Mouse (Mus musculus) liver, postnatal 0 days (tissue): ENCODE data around the gene Lysmd1. TPM values are rescaled to one million over a fixed set of nuclear protein-coding genes. Genes with fewer than 3 reads are reported as not detected.

ENCODE experiments used
- ATAC-seq: fragments of 200-750 bp; cut with Nextera tagmentation; 2 replicates; pipeline ENCODE4 v1.8.0; 2017; ENCODE audit warnings: mild to moderate bottlenecking, moderate library complexity
- DNase-seq: peaks from one replicate; pipeline ENCODE4 v3.0.0-alpha.2; 2016
- H3K27ac ChIP-seq: fragments of 300-500 bp; sonication (generic); 2 replicates; pipeline ENCODE4 v1.5.1; 2014; ENCODE audit warnings: antibody characterized with exemption, moderate library complexity, mild to moderate bottlenecking, low read depth
- H3K27me3 ChIP-seq: fragments of 300-500 bp; sonication (generic); 2 replicates; pipeline ENCODE4 v1.6.1; 2014; ENCODE audit warnings: low read length, control low read depth, mixed read lengths; ENCODE audit not compliant: insufficient read depth
- H3K36me3 ChIP-seq: fragments of 300-500 bp; sonication (generic); replicated peaks from 2 replicates; pipeline ENCODE4 v1.6.1; 2014; ENCODE audit warnings: mild to moderate bottlenecking, control low read depth, low read length, moderate library complexity, mixed read lengths; ENCODE audit not compliant: insufficient read depth
- H3K4me1 ChIP-seq: fragments of 300-500 bp; sonication (generic); 2 replicates; pipeline ENCODE4 v1.6.1; 2014; ENCODE audit warnings: antibody characterized with exemption, mild to moderate bottlenecking, control low read depth; ENCODE audit not compliant: insufficient read depth
- H3K4me2 ChIP-seq: fragments of 300-500 bp; sonication (generic); 2 replicates; pipeline ENCODE4 v1.6.1; 2014; ENCODE audit warnings: low read depth, mild to moderate bottlenecking, low read length, moderate library complexity, mixed read lengths
- H3K4me3 ChIP-seq: fragments of 300-500 bp; sonication (generic); 2 replicates; pipeline ENCODE4 v1.5.1; 2014; ENCODE audit warnings: low read depth, low read length
- H3K9ac ChIP-seq: fragments of 300-500 bp; sonication (generic); replicated peaks from 2 replicates; pipeline ENCODE4 v1.6.1; 2014; ENCODE audit warnings: mild to moderate bottlenecking, moderate library complexity
- H3K9me3 ChIP-seq: fragments of 300-500 bp; sonication (generic); 2 replicates; pipeline ENCODE4 v1.6.1; 2016; ENCODE audit warnings: mild to moderate bottlenecking, control low read depth, low read length, mixed read lengths
- CTCF ChIP-seq: sonication (generic); IDR thresholded peaks from 2 replicates; pipeline ENCODE4 v1.5.1; 2016; ENCODE audit warnings: antibody characterized with exemption, low read depth
- EP300 ChIP-seq: IDR thresholded peaks from 2 replicates; pipeline ENCODE4 v1.6.1; 2016; ENCODE audit warnings: antibody characterized with exemption, low read depth, mild to moderate bottlenecking
- WGBS: fragments of 180-500 bp; shearing (Covaris S2); extraction: QIAGEN DNeasy Blood & Tissue Kit; methylation state at CpG from one replicate; pipeline ENCODE4 v1.1.7; 2014; ENCODE audit not compliant: insufficient replicate concordance; 5-methylcytosine and 5-hydroxymethylcytosine counted together
- polyA plus RNA-seq: library from polyadenylated mRNA; unstranded; fragments of >200 nt; fragmentation: Nextera tagmentation; extraction: Ambion mirVana; gene quantifications from 2 replicates; pipeline ENCODE4 v1.2.1, GENCODE M21; 2015

Lysmd1 gene
- polyA plus RNA-seq, 1 experiment from 2014 or later = 6.7 TPM

DNA sequence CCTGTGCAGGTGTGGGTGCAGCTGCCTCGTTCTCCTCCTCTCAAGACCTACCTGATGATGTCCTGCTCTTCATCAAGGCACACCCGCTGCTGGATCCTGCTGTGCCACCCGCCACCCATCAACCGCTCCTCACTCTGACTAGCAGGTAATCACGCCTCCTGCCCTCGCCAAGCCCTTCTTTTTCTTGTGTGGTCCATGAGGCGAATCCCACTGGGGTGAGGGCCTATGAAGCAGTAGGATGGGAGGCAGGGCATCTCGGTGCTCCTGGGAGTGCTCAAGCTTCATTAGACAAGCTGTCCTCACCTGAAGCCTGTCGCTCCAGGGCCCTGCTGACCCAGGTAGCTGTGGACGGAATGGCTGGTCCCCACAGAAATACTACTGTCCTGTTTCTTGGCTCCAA, 36.1 kb downstream of the Lysmd1 start:
- Histone ChIP-seq H3K4me2 (no peak overlapping the region), H3K9ac (no peak overlapping the region), H3K9me3 (no peaks in the 10 kb centered on the region), H3K4me1 (peaks cover 12% of the 10 kb centered on the region), H3K36me3 (no peaks in the 10 kb centered on the region), H3K4me3 (no peak overlapping the region), H3K27ac (no peak overlapping the region), H3K27me3 (peaks cover 46% of the 10 kb centered on the region)
- no peak for TF ChIP-seq CTCF
- 84% methylated on average over 10 of the region's 10 CpGs for WGBS
- ATAC-seq (no peak), DNase-seq (no peak)

DNA sequence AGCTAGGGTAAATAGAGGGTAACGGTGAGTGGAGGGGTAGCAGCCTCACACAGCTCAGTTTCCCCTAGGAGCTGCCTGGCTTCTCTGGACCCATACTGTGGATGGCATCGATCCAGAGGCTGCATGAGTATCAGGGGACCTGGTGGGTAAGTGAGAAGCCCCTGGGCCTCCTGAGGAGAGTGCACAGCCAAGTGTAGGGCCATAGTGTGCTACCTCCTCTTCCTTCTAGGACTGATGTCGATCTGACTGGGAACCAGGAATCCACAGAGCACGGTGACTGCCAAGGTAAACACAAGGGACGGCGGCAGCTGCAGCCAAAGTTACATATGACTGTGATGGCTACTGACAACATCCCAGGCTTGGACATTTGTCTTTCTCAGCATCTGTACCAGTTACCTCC, 37.2 kb downstream of the Lysmd1 start:
- WGBS = 67% methylated on average over 6 of the region's 6 CpGs
- H3K4me2 ChIP-seq = no peak overlapping the region
- no peaks in the 10 kb centered on the region for H3K36me3 ChIP-seq
- H3K27ac ChIP-seq = no peak overlapping the region
- no peaks in the 10 kb centered on the region for H3K9me3 ChIP-seq
- ATAC-seq (peak; percentile 33; the same call in 1 of the 2 replicates), DNase-seq (no peak)
- H3K9ac ChIP-seq = no peak overlapping the region
- H3K4me1 ChIP-seq = peaks cover 12% of the 10 kb centered on the region
- H3K27me3 ChIP-seq = peaks cover 46% of the 10 kb centered on the region
- no peak overlapping the region for H3K4me3 ChIP-seq
- TF ChIP-seq CTCF (no peak), EP300 (no peak)

DNA sequence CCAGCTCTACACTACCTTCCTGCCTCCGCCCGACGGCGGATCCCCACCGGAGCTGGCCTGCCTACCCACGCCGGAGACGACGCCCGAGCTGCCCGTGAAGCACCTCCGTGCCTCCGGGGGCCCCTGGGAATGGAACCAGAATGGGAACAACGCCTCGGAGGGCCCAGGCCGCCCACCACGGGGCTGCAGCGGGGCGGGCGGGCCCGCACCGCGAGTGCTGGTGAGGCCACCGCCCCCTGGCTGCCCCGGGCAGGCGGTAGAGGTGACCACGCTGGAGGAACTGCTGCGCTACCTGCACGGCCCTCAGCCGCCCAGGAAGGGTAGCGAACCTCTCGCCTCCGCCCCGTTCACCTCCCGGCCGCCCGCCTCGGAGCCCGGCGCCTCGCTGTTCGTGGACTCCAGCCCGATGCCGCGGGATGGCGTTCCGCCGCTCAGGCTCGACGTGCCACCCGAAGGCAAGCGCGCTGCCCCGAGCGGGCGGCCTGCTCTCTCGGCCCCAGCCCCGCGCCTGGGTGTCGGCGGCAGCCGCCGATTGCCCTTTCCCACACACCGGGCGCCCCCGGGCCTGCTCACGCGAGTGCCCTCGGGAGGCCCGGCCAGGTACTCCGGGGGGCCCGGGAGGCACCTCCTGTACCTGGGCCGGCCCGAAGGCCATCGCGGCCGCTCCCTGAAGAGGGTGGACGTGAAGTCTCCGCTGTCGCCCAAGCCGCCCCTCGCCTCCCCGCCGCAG, 38.8 kb downstream of the Lysmd1 start:
- Histone ChIP-seq H3K4me2 (peak overlapping the region; percentile 68), H3K36me3 (no peaks in the 10 kb centered on the region), H3K4me3 (peak overlapping the region; percentile 45), H3K27me3 (peaks cover 46% of the 10 kb centered on the region), H3K27ac (no peak overlapping the region), H3K9ac (peak overlapping the region; percentile 11; the same call in 1 of the 2 replicates), H3K9me3 (no peaks in the 10 kb centered on the region), H3K4me1 (peaks cover 12% of the 10 kb centered on the region)
- TF ChIP-seq CTCF (no peak), EP300 (no peak)
- 24% methylated on average over 64 of the region's 84 CpGs for WGBS
- DNase-seq (no peak), ATAC-seq (peak; percentile 22; the same call in 1 of the 2 replicates)

DNA sequence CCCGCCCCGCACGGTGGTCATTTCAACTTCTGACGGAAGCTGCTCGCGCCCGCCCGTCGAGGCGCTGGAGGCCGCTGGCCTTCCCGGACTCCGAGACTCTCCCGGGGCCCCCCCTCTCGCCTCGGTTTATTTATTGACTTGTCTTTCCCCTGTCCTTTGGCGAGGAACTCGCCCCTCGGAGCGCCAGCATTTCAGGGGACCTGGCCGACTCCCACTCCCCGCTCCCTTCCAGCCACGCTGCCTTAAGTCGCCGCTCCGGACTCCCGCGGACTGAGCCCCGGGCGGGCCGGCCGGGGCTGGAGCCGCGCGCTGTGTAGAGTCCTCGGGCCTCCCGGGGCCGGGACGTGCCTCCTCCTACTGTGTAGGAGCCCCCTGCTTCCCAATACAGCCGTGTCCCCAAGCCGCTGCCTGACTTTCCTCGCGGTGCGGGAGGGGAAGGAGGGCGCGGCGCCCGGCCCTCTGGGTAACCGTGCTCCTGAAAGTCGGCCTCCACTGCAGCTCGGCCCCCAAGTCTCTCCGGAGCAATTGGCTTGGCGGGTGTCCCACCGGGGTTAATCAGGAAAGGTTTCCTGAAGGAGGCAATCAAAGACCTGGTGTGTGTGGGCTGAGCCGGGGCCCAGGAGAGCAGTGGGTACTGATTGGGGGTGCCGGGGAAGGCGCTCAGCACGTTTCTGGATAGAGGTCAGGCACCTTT, 39.5 kb downstream of the Lysmd1 start:
- TF ChIP-seq EP300 = no peak
- TF ChIP-seq CTCF = no peak
- H3K4me3 ChIP-seq = peak overlapping the region; percentile 45
- peak overlapping the region; percentile 31 for H3K9ac ChIP-seq
- DNase-seq = peak; percentile 41
- H3K4me1 ChIP-seq = peaks cover 12% of the 10 kb centered on the region
- 7% methylated on average over 51 of the region's 58 CpGs for WGBS
- no peaks in the 10 kb centered on the region for H3K36me3 ChIP-seq
- peaks cover 46% of the 10 kb centered on the region for H3K27me3 ChIP-seq
- ATAC-seq = peak; percentile 9; the same call in 1 of the 2 replicates
- no peak overlapping the region for H3K27ac ChIP-seq
- peak overlapping the region; percentile 68 for H3K4me2 ChIP-seq
- H3K9me3 ChIP-seq = no peaks in the 10 kb centered on the region

DNA sequence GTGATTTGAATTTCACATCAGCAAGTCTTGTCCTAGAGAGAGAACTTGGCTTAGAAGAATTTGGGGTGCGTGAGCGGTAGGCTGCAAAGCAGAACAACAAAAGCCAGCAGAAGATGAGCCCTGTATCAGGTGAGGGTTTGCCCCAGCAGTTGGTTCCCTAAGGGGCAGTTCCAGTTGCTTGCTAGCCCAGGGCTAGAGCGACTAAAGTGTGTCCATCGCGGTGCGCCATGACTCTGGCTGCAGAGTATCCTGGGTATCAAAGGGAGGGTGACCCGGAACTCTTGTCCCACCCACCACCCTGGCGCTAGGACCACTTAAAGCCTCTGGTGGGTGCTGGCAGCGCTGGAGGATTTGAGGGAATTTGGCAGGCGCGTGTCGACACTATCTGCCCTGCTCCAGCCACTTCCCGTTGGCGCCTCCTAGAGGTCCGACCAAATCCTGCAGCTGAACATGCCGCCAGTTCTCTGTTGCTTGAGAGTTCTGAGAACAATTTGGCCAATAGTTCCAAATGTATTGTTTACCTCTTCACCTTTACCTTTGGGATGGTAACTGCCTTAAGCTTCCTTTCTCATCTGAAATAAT, 40.2 kb downstream of the Lysmd1 start:
- ATAC-seq (peak; percentile 65), DNase-seq (peak; percentile 89)
- Histone ChIP-seq H3K4me2 (peak overlapping the region; percentile 68), H3K9me3 (no peaks in the 10 kb centered on the region), H3K36me3 (no peaks in the 10 kb centered on the region), H3K27me3 (peaks cover 46% of the 10 kb centered on the region), H3K9ac (peak overlapping the region; percentile 31; the same call in 1 of the 2 replicates), H3K4me1 (peaks cover 12% of the 10 kb centered on the region), H3K27ac (no peak overlapping the region), H3K4me3 (peak overlapping the region; percentile 15; the same call in 1 of the 2 replicates)
- TF ChIP-seq CTCF (peak; percentile 92), EP300 (no peak)
- WGBS = 3% methylated on average over 16 of the region's 16 CpGs

DNA sequence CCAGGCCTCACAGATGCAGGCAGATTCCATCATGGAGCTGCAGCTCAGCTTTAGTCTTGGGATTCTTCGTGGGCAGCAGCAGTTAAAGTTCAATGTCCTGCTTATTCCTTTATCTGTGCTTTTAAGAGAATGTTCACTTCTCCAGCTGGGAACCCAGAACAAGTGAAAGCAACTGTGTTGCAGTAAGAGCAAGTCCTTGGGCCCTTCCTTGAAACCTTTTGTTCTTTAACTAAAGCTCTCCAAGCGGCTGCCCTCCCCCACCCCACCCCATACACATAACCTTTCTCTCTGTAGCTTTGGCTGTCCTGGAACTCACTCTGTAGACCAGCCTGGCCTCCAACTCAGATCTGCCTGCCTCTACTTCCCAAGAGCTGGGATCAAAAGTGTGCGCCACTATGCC, 42.6 kb downstream of the Lysmd1 start:
- 69% methylated on average over 3 of the region's 3 CpGs for WGBS
- ATAC-seq (no peak), DNase-seq (no peak)
- Histone ChIP-seq H3K4me2 (no peak overlapping the region), H3K36me3 (no peaks in the 10 kb centered on the region), H3K27ac (no peak overlapping the region), H3K9me3 (no peaks in the 10 kb centered on the region), H3K9ac (no peak overlapping the region), H3K4me1 (peaks cover 12% of the 10 kb centered on the region), H3K4me3 (no peak overlapping the region), H3K27me3 (peaks cover 27% of the 10 kb centered on the region)
- TF ChIP-seq CTCF (no peak), EP300 (no peak)
